Mouse (Mus musculus) WW6 (cell line): ENCODE results near the gene Ppp3ca.

ENCODE experiments used
- DNase-seq: peaks from one replicate; pipeline ENCODE4 v3.0.0-alpha.2; 2013; ENCODE audit warnings: low read depth, low spot score

The Ppp3ca gene

GRCm38 (mm10) chr3:136763717-136764270, 93.9 kb downstream of the Ppp3ca start:
- DNase-seq, result no peak

GRCm38 (mm10) chr3:136765569-136765968, 95.6 kb downstream of the Ppp3ca start:
- no peak for DNase-seq

GRCm38 (mm10) chr3:136768775-136769485, 99.0 kb downstream of the Ppp3ca start:
- no peak for DNase-seq

GRCm38 (mm10) chr3:136769486-136769882, 99.6 kb downstream of the Ppp3ca start:
- no peak for DNase-seq

- DNase-seq, result no peak
Measured at GRCm38 (mm10) chr3:136771700-136772099, 101.8 kb downstream of the Ppp3ca start.

- no peak for DNase-seq
Measured at GRCm38 (mm10) chr3:136773217-136773616, 103.3 kb downstream of the Ppp3ca start.

GRCm38 (mm10) chr3:136774196-136774595, 104.3 kb downstream of the Ppp3ca start:
- no peak for DNase-seq

GRCm38 (mm10) chr3:136776525-136776924, 106.6 kb downstream of the Ppp3ca start:
- DNase-seq, result no peak

- no peak for DNase-seq
Measured at GRCm38 (mm10) chr3:136777380-136777779, 107.5 kb downstream of the Ppp3ca start.

GRCm38 (mm10) chr3:136777787-136778216, 107.9 kb downstream of the Ppp3ca start:
- no peak for DNase-seq

- DNase-seq, result no peak
Measured at GRCm38 (mm10) chr3:136780321-136780720, 110.4 kb downstream of the Ppp3ca start.

GRCm38 (mm10) chr3:136782058-136782457, 112.1 kb downstream of the Ppp3ca start:
- DNase-seq, result no peak

- no peak for DNase-seq
Measured at GRCm38 (mm10) chr3:136785686-136786085, 115.8 kb downstream of the Ppp3ca start.

GRCm38 (mm10) chr3:136790261-136790871, 120.4 kb downstream of the Ppp3ca start:
- no peak for DNase-seq

- no peak for DNase-seq
Measured at GRCm38 (mm10) chr3:136791404-136791803, 121.5 kb downstream of the Ppp3ca start.

GRCm38 (mm10) chr3:136791946-136792345, 122.0 kb downstream of the Ppp3ca start:
- DNase-seq, result no peak

GRCm38 (mm10) chr3:136793411-136793810, 123.5 kb downstream of the Ppp3ca start:
- no peak for DNase-seq

- DNase-seq, result no peak
Measured at GRCm38 (mm10) chr3:136794426-136795217, 124.7 kb downstream of the Ppp3ca start.

- DNase-seq, result no peak
Measured at GRCm38 (mm10) chr3:136798896-136799295, 129.0 kb downstream of the Ppp3ca start.

GRCm38 (mm10) chr3:136802595-136802994, 132.7 kb downstream of the Ppp3ca start:
- DNase-seq, result no peak

- DNase-seq, result no peak
Measured at GRCm38 (mm10) chr3:136805897-136806296, 136.0 kb downstream of the Ppp3ca start.

GRCm38 (mm10) chr3:136810271-136810670, 140.3 kb downstream of the Ppp3ca start:
- DNase-seq, result no peak
